Mouse (Mus musculus): ENCODE data around the gene Dlg3. TPM values are rescaled to one million over a fixed set of nuclear protein-coding genes. Genes with fewer than 3 reads are reported as not detected.

Dlg3 gene
- total RNA-seq (2017): 13.4 and 17.0 TPM in 2 replicates

DNA sequence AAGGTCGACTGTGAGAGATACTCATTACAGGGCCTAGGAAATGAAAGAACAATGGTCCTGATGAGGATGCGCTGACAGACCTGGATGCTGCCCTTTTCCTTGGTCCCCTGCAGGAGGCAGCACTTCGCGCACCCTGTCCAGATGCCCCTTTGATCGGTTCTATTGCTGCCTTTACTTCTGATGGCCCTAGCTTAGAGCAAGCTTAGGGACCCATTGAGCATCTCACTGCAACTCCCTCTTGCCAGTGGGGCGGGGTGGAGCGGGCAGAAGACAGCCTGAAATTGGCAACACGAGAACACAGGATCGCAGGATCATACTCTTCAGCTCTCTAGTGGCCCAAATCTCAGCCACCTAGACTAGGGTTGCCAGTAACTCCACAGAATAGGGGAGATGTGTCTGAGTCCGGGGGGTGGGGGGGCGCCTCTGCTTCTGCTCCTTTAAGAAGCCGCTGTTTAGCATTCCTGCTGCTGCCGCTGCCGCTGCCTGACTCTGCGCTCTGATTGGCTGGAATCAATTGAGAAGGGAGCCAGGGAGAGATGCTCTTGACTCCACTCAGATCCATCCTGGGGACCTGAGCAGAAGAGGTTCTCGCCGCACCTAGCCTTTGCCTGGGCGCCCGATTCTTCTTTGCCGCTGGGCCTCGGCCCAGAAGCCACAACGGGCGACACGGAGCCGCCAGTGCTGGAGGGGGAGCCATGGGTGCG lies at the start of gene Dlg3:
Gene Dlg3, plus strand, starts transcription at position 542 of the 704 bp plus-strand sequence.
- ATAC-seq (replicated peaks; ENCODE audit: low read depth, poor library complexity, severe bottlenecking): peak; percentile 58

DNA sequence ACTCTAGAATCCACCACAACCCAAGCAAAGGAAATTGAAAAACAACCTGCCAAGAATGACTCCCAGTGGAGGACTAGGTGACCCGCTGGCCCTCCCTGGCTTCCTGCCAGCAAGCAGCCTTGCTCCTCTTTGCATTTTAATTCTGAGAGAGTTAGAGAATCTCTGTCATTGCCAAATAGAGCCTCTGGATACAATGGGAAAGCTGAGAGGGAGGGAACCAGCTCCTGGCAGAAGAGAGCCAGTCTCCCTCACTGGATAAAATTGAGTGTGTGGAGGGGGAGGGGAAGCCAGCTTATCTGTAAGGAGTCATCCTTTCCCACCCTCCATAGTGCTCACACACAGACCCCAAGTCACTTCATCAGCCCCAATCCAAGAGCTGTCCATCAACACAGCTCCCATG lies 38.6 kb upstream of the Dlg3 start:
- no peak for ATAC-seq (replicated peaks; ENCODE audit: low read depth, poor library complexity, severe bottlenecking)

DNA sequence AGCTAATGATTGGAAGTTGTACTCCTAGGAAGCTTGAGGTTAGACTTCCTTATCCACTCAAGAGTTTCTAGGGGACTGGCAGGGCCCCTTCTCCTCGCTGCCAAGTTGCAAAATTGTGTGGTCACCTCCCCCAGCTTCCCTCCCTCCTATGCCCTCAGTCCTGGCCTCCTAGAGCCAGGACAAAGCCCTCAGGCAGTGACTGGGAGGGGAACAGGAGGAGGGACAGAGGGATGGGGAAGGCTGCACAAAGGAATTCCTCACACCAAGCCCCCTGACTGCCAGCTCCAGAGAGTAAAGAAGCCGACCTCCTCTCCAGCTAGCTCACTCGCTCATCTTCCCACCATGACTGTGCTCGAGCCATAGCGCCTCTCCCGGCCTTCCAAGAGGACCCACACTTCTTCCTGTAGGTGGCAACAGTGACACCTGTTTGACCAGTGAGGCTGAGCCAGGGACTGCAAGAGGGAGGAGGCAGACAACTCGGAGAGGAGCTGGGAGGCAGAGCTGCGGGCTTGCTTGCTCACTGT lies 37.8 kb upstream of the Dlg3 start, which contains the start of gene Gdpd2:
Gene Gdpd2, plus strand, starts transcription at position 209 of the 524 bp plus-strand sequence.
- ATAC-seq (replicated peaks; ENCODE audit: low read depth, poor library complexity, severe bottlenecking): peak; percentile 85

DNA sequence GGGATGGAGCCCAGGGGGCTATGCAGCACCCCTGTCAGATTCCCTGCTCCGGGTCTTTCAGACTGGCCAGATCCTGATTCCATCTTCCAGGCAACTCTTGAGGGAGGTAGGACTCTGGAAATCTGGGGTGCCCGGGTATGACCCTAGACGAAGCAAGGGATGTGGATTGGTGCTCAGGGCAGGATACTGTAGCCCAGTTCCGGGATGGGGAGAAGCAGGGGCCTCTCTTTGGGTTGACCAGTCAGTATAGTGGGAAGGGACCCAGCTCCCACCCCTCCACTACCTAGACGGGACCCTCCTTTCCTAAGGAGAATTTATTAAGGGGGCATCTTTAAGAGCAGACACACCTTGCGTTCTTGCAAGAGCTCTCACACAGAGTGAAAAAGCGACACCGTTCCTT lies 37.3 kb upstream of the Dlg3 start:
- ATAC-seq (replicated peaks; ENCODE audit: low read depth, poor library complexity, severe bottlenecking): no peak

DNA sequence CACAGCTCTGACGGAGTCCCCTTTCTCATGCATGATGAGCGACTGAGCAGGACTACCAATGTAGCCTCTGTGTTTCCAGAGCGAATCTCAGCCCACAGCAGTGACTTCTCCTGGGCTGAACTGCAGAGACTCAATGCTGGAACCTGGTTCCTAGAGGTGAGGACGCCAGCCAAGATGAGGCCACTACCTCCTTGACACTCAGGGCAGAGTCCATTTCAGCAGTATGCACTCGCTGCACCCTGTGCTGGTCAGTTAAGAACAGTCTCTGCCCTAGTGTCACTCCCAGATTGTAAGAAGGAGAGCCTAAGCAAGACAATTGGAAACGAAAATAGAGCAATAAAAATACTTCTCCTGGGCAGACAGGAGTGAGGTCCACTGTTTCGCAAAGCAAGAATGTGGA lies 33.2 kb upstream of the Dlg3 start:
- ATAC-seq (replicated peaks; ENCODE audit: low read depth, poor library complexity, severe bottlenecking): no peak

DNA sequence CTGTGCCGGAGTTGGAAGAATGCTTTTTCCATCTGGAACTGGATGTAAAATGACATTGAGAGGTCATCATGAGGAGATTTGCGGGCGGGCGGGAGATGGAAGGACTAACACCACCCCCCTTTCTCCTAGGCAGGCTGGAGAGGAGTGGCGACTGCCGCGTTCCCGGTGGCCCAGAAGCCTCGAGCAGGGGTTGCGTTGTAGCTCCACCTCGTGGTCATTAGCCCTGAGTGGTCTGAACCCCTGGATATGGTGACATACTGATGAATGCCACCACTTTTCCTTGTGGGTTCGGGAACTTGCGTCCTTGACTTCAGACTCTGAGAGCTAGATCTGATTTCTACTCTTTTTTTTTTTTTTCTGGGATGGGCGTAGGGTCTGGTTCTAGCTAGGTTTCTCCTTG lies 28.6 kb upstream of the Dlg3 start:
- ATAC-seq (replicated peaks; ENCODE audit: low read depth, poor library complexity, severe bottlenecking): peak; percentile 75

DNA sequence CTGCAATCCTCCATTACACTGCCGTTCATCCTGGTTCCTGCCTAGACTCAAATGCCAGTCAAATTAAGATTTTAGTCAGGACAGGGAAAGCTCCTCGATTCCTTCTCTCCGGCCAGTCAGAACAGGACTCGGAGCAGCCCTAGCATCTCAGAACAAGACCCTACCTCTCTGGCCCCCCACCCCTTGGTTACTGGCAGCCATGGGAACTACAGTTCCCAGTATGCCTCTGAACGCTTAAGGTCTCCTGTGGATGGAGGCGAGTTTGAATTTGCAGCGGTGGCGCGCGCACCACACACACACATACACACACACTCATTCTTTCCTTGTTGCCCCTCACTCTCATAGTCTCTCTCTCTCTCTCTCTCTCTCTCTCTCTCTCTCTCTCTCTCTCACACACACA lies 28.1 kb upstream of the Dlg3 start:
- no peak; the same call in 1 of the 2 replicates for ATAC-seq (replicated peaks; ENCODE audit: low read depth, poor library complexity, severe bottlenecking)

DNA sequence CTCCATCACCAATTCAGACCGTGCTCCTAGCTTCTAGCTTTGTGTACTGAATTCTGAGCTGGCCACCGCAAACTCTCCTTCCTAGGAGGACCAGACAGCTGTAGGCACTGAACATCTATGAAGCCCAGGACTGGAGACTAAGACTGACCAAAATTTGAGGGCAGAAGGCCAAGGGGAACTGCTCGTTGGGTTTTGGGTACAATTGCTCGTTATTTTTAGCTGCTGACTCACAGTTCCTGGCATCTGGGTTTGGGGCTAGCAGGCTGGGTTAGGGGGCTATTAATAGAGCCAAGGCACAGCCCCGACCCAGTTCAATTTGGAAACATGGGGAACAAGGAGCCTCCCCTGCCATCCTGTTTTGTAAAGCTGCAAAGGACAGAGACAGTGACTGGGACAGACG lies 26.7 kb upstream of the Dlg3 start:
- ATAC-seq (replicated peaks; ENCODE audit: low read depth, poor library complexity, severe bottlenecking): peak; percentile 76

DNA sequence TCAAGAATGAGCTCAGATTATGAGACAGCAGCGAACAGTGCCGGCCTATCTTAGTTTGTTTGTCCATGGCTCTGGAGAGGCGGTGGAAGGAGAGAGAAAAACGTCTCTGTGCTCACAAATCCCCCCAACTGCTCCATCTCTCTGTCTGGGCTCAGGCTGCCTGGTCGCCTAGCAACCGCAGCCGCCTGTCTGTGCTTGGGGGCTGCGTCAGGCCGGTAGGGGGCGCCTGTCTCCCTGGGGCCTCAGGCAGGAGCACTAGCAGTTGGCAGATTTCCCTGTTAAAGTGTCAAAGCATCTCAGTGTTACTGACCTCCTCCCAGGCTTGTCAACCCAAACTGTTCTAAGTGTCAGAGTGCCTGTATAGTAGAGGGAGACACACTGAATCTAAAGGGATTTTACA lies 25.6 kb upstream of the Dlg3 start:
- ATAC-seq (replicated peaks; ENCODE audit: low read depth, poor library complexity, severe bottlenecking): no peak

DNA sequence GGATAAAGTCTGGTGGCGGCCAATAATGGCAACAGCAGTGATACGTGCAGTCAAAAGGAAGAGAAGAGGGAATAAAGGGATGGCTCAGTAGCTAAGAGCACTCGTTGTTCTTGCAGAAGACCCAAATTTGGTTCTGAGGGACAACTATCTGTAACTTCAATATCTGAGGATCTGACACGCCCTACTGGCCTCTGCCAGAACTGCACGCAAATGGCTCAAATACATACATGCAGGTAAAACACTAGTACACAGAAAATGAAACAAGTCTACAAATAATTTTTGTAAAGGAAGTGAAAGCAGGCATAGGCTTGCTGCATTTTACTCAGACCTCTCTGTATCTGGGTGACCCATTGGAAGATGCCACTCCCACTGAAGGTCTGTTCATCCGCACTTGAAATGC lies 1.7 kb upstream of the Dlg3 start:
- peak; percentile 51 for ATAC-seq (replicated peaks; ENCODE audit: low read depth, poor library complexity, severe bottlenecking)

DNA sequence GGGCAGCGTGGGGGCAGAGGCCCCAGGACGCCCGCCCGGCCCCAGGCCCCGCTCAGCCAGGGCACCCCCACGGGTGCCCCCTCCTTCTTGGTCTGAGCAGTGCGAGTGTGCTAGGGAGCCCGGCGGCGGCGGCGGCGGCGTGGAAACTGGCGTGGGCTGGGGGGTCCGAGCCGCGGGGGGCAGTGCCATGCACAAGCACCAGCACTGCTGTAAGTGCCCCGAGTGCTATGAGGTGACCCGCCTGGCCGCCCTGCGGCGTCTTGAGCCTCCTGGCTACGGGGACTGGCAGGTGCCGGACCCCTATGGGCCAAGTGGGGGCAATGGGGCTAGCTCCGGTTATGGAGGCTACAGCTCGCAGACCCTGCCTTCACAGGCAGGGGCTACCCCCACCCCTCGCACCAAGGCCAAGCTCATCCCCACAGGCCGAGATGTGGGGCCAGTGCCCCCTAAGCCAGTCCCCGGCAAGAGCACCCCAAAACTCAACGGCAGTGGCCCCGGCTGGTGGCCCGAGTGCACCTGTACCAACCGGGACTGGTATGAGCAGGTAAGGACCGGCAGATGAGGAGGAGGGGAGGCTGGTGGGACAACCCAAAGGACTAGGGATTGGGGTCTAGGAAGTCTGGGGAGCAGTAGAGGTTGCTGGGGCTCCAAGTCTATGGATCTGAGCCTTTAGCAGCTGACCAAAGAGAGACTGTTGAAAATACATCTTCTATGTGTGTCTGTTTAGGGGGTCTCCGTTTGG lies 534 bp downstream of the Dlg3 start:
- ATAC-seq (replicated peaks; ENCODE audit: low read depth, poor library complexity, severe bottlenecking): no peak

DNA sequence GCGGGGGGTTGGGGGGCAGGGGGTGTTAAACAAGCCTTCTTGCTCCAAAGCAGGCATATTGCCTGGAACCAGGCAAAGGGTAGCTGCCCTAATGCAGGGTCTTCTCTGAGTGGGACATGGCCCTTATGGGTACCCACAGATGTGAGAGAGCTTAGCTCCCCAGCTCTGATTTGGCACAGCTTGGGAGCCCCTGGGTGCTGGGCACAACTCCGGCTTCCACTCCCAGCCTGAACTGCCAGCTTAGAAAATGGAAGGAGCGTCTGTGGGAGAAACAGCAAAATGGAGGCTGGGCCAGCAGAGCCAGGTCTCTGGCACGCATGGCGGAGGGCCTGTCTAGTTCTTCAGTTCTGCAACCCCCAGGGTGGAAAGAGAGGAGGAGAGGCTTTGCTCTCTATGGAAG lies 1.8 kb downstream of the Dlg3 start:
- no peak for ATAC-seq (replicated peaks; ENCODE audit: low read depth, poor library complexity, severe bottlenecking)

DNA sequence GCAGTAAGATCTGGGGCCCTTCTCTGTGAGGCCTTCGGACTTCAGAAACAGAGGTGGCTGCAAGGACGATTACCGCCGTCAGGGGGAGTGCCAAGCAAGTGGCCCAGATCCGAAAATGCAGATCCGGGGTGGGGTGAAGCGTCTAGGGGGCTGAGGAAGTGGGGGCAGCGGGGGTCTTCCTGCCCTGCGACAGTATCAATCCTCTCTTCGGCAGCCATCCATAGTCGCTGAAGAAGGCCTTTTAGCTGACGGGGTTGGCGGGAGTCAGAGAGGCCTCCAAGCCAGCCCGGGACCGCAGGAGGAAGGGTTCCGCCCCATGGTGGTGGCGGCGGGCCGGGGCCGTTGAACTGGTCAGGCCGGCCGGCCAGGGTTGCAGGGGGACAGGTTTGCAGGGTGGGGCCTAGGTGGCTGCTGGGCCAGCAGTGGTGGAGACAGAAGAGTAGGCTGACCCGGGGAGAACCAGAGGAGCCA lies 6.9 kb downstream of the Dlg3 start:
- peak; percentile 42 for ATAC-seq (replicated peaks; ENCODE audit: low read depth, poor library complexity, severe bottlenecking)

DNA sequence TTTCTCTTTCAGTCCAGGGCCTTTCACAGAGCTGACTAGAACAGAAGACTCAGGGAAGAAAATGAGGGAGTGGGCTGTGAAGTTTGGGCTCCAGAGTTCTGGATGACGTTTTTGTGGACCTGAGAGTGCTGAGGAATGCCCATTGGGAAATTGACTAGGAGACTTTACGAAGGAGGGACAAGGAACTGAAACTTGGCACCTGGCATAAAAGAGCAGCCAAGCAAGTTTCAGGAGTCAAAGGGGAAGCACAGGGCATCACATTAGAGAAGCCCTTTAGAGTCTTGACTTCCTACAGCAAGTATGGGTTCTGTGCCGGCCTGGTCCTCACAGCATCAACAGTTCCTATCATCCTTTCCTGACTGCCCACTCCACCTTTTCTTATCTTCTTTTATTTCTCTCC lies 7.9 kb downstream of the Dlg3 start:
- ATAC-seq (replicated peaks; ENCODE audit: low read depth, poor library complexity, severe bottlenecking): no peak

DNA sequence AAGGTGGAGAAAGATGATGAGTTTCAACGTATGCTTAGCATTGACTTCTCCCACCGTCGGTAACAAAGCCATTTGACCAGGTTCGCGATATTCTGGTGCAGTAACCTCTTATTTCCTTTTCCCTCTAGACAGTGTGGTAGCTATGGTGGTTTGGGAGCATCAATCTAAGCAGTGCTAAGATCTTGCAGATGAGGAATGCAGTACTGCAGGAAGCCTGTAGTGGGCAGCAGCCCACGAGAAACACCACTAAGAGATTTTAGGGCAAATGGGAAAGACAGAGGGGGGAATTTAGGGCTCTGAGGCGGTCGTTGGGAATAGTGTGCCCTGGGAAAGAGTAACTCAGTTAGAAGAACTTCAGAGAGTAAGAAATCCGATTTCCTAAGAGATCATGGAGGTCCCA lies 9.0 kb downstream of the Dlg3 start:
- peak; percentile 74 for ATAC-seq (replicated peaks; ENCODE audit: low read depth, poor library complexity, severe bottlenecking)

DNA sequence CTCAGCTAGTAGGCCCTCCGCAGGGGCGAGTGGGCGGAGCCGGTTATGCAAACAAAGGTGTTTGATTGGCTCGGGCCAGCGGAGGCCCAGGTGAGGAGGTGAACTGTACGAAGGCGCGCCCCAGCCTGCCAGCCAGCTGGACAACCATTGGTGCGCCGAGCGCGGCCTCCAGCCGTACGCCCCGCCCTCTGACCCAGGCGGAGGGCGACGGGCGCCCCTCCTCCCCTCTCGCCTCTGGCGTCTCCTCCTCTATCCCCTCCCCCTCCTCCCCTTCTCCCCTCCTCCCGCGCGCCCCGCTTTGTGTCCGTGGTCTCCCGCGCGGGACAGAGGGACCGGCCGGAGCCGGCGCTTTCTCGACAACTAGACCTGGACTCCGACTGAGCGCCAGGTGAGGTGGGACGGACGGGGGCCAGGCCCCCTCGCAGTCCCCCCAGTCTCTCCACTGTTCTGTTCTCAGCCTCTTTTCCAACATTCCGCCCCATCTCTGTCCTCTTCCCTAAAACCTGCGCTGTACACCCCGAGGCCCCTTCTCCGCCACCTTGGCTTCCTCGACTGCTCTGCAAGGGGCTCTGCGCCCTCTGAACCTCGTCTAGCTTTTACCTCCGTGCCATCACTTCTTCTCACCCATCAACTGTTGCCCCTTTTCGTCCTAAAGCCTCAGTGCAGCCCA lies 9.6 kb downstream of the Dlg3 start:
- peak; percentile 73 for ATAC-seq (replicated peaks; ENCODE audit: low read depth, poor library complexity, severe bottlenecking)

DNA sequence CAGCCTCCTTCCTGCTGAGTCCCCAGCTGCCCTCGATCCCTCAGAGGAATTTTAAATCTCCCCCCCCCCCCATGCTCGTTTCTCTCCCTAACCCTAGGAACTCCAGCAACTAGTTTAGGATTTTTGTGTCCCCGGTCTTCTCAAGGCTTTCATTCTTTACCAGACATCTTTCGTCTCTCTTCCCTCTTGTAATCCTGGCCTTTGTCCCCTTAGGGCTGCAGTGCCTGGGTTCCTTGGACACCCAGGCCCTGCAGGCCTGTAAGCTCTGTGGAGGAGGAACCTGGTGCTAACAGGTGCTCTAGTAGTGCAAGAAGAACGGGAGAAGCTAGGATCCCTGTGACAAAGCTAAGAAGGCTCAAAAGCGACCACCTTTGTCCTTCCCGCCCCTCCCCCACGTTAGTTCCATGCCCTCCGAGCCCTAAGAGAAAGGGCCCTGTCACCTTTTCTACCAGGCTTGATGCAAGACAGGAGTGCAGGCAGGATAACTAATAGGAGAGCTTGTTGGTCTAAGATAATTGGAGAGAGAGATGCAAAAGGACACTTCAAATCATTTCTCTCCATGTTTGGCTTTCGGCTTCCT lies 10.2 kb downstream of the Dlg3 start:
- no peak for ATAC-seq (replicated peaks; ENCODE audit: low read depth, poor library complexity, severe bottlenecking)

DNA sequence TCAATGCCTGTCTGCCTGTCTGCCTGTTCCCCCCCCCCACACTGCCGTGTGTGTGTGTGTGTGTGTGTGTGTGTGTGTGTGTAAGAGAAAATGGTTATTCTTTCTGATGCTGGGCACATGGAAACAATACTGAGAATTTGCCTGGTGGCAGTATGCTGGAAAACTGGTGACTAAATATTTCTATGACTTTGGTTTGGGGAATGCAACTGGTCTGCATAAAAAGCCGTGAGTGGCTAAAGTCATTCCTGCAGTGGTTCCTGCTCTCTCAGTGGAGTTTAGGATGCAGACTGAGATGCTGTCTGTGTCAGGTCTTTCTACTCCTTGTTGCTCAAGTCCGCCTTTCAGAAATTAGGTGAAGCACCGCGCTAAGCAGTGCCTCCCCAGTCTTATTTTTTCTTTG lies 10.9 kb downstream of the Dlg3 start:
- ATAC-seq (replicated peaks; ENCODE audit: low read depth, poor library complexity, severe bottlenecking): no peak

DNA sequence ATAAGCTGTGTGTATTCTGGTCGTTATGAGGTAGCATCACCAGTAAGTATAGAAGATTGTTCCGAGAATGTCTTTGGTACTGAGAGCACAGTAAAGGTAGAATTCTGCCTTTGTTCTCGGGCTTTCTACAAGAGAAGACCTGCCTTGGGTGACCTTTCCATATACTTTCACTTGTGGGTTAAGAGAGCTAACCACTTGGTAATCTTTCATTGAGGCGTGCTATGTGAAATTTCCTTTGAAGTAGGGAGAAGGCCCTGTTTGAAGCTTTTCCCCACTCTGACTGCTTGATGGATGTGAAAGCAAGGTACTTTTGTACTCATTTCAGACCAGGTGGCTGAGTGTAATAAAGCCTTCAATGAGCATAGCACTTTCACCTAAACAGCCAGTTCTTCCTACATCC lies 21.8 kb downstream of the Dlg3 start:
- ATAC-seq (replicated peaks; ENCODE audit: low read depth, poor library complexity, severe bottlenecking): no peak

DNA sequence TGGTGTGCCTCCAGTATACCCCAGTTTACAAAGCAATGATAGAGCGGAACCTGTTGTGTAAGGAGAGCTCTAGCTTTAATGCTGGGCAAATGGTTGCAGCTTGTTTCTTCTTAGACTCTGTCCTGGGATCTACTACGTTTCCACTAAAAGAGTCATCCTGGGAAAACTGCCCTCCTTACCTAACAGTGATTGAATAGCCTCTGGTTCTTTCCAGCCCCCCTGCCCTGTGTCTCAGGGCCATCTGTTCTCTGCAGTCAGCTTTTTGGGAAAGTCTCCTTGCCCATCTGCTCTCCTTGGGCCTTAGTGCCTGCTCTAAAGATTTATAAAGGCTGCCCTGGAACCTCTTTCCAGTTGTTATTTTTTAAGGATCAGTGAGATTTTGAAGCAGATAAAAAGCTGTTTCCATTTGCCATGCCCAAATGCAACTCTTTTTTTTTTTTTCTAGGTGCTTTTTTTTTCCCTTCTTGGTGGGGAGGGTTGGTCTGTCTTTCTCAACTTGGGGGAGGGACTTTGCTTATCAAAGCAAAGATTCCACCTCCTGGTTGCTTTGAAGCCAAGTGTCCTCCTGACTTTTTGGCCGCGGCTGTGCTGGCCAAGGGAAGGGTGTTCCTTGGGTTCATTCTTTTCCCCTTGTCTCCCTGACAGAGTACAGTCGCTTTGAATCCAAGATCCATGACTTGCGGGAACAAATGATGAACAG lies 28.7 kb downstream of the Dlg3 start:
- ATAC-seq (replicated peaks; ENCODE audit: low read depth, poor library complexity, severe bottlenecking): no peak
